Mouse (Mus musculus): ENCODE data around the gene Slco1c1. TPM values are rescaled to one million over a fixed set of nuclear protein-coding genes. Genes with fewer than 3 reads are reported as not detected.

Gene Slco1c1
- polyA plus RNA-seq (2012; rRNA removed), result 48.3 and 60.5 TPM in 2 replicates

DNA sequence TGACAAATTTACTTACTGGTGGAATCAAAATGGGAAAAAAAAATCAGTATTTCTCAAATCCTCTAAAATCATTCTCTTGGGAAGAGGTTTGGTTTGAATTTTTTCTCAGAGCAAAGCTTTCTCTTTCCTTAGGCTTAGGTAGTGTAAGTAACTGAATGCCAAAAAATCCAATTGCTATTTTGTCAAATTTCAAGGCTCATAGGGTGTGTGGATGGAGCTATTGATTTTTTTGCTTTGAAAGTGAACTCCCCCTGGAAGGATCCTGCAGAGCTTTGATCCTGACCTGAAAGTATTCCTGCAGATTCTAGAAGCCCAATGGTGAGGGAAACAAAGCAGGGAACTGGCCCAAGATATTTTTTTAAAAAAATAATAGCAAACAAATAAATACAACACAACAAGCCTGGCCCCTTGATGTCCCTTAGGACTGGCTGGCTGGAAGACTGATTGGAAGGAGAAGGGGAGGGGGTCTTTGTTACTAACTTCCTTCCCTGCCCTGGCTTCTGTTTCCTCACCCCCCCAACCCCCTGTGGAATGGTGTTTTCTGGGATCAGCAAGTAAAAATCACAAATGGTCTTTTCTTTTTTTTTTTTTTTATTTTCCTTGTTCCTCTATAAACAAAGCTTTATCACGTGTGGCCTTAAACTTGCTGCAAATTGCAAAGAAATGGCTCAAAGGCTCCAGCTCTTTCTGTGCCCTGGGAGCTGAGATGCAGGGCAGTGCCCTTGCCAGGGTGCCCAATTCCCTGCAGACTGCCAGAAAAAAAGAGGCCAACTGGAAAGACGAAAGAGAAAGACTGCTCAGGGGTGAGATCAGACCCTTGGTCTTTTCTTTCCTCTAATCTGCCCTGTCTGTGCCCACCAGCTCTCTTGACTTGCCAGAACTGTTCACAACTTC lies at the start of gene Slco1c1:
Slco1c1 (plus strand) TSS at position 622 of the 894 bp plus-strand sequence.
- peak in 1 of 2 experiments; percentile 30 for DNase-seq (ENCODE audit: extremely low spot score in 1 of 2, low spot score in 1 of 2)

GRCm38 (mm10) chr6:141474696-141475095 lies 49.5 kb upstream of the Slco1c1 start:
- no peak for DNase-seq (ENCODE audit: extremely low spot score in 1 of 2, low spot score in 1 of 2)

GRCm38 (mm10) chr6:141485302-141486021 lies 38.7 kb upstream of the Slco1c1 start:
- DNase-seq (ENCODE audit: extremely low spot score in 1 of 2, low spot score in 1 of 2), result no peak

GRCm38 (mm10) chr6:141487266-141487665 lies 36.9 kb upstream of the Slco1c1 start:
- peak; percentile 12 to 73 for DNase-seq (ENCODE audit: extremely low spot score in 1 of 2, low spot score in 1 of 2)

GRCm38 (mm10) chr6:141488619-141489018 lies 35.5 kb upstream of the Slco1c1 start:
- DNase-seq (ENCODE audit: extremely low spot score in 1 of 2, low spot score in 1 of 2), result peak in 1 of 2 experiments; percentile 78

- no peak for DNase-seq (ENCODE audit: extremely low spot score in 1 of 2, low spot score in 1 of 2)
Observed at GRCm38 (mm10) chr6:141494909-141495308, 29.3 kb upstream of the Slco1c1 start.

DNA sequence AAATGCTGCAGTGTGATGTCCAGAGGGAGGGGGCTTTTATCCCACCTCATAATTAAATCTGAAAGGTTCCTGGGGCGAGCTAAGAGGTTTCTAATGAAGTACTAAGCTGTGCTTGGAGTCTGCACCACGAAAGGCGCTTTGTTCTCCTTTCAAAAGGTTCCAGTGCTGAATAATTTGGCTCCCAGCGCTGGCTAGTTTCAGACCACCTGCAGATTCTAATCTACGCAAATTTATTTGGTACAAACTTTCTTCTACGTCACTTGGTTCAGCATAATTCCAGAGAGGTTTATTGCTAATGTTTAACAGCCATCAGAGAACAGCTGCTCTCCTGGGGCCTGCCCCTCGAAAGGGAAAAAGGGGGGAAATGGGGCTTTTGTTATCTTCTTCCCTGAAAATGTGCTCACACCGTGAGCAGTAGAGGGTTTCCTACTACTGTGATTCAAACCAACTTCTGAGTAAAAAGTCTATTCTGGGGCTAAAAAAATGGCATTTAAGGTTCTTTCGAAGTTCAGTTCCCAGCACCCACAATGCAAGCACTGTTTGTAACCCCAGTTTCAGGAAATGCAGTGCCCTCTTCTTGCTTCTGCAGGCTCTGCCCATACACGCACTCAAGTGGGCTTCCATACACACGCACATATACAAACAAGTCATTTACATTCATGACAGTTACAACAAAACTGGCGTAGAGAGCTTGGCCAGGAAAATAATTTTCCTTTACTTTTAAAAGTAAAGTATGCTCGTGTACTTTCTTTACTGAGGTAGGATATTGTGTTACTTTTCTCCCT lies 28.3 kb upstream of the Slco1c1 start:
- peak in 1 of 2 experiments; percentile 23 for DNase-seq (ENCODE audit: extremely low spot score in 1 of 2, low spot score in 1 of 2)

DNA sequence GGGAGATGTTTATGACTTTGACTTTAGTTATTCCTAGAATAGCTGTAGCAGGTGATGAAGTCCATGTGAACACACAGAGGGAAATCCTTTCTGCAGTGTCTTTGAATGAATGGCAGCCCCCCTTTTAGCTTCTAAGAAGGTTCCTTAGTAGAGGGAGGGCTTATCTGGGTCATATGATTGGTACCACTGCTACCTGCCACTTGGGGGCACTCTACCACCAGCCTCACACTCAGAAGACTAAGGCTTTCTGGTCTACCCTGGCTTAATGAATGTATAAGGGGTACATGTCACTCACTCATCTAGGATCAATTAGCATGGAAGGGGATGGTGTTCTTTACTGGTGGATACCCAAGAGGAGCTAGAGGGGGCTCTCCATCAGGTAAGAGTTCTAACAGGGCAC lies 24.7 kb upstream of the Slco1c1 start:
- DNase-seq (ENCODE audit: extremely low spot score in 1 of 2, low spot score in 1 of 2), result peak in 1 of 2 experiments; percentile 21

- DNase-seq (ENCODE audit: extremely low spot score in 1 of 2, low spot score in 1 of 2), result peak in 1 of 2 experiments; percentile 8
Observed at GRCm38 (mm10) chr6:141501171-141501570, 23.0 kb upstream of the Slco1c1 start.

- no peak for DNase-seq (ENCODE audit: extremely low spot score in 1 of 2, low spot score in 1 of 2)
Observed at GRCm38 (mm10) chr6:141522541-141522940, 1.6 kb upstream of the Slco1c1 start.

DNA sequence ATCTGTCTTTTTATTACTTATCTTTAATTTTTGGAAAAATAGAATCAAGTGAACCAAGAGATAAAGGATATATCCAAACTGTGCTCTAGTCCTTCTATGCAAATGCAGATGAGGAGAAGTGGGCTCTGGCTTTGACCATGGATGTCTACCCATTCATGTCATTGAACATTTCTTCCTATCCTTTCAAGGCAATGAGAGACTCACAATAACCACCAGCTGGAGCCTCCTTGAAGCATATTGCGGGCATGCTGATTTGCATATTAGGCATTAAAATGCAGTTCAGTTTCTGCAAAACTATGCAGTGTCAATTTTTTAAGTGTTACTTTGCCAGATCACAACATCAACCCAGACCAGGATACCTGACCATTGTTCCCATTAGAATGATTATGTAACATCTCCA lies 1.6 kb downstream of the Slco1c1 start:
- DNase-seq (ENCODE audit: extremely low spot score in 1 of 2, low spot score in 1 of 2), result no peak

- no peak for DNase-seq (ENCODE audit: extremely low spot score in 1 of 2, low spot score in 1 of 2)
Observed at GRCm38 (mm10) chr6:141530865-141531264, 6.7 kb downstream of the Slco1c1 start.

GRCm38 (mm10) chr6:141537298-141537697 lies 13.1 kb downstream of the Slco1c1 start:
- DNase-seq (ENCODE audit: extremely low spot score in 1 of 2, low spot score in 1 of 2), result no peak

- DNase-seq (ENCODE audit: extremely low spot score in 1 of 2, low spot score in 1 of 2), result peak in 1 of 2 experiments; percentile 11
Observed at GRCm38 (mm10) chr6:141541136-141541535, 17.0 kb downstream of the Slco1c1 start.

GRCm38 (mm10) chr6:141543344-141543743 lies 19.2 kb downstream of the Slco1c1 start:
- DNase-seq (ENCODE audit: extremely low spot score in 1 of 2, low spot score in 1 of 2), result no peak

DNA sequence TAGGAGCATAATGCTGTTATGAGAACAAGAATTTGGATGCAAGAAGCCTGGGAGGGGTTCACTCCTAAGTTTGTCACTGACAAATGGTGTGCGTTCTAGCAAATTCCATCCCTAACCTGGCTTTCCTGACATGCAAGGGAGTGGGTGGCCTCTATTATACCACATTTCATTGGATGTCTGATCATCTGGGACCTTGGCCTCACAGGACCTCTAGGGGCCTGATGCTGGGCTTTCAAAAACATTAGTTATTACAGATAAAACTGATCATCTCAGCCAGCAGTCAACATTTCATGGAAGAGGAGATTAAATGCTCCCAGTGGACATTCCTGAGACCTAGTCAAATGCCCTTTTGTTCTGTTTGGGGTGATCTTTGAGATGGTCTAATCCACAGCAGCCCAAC lies 34.0 kb downstream of the Slco1c1 start:
- DNase-seq (ENCODE audit: extremely low spot score in 1 of 2, low spot score in 1 of 2), result no peak

- DNase-seq (ENCODE audit: extremely low spot score in 1 of 2, low spot score in 1 of 2), result peak in 1 of 2 experiments; percentile 34
Observed at GRCm38 (mm10) chr6:141567366-141567765, 43.2 kb downstream of the Slco1c1 start.

DNA sequence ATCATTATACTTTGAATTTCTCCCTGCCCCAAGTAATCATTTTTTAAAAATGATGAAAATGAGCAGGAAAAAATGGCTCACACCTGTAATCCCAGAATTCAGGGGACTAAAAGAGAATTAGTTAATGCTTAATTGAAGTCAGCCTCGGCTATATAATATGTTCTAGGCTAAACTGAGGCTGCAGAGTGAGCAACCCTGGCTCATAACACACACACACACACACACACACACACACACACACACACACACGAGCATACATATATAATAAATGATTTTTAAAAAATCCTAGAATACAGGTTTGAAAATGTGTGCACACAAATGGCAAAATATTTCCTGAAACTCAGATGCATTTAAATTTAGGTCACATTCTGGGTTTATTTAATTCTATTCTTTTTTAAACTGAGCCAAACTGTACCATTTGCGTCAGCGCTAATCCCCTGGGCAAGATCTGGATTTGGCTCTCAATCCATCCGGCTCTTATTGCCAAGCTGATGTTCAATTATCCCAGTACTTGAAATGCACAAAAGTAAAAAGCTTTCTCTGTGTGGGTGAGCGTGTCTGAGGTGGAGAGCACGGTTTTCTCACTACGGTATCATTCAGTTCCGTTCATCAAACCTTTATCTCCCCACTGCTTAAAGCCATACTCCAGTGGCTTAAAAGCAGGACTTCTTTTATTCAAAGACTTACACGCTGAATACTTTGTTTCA lies 43.8 kb downstream of the Slco1c1 start:
- DNase-seq (ENCODE audit: extremely low spot score in 1 of 2, low spot score in 1 of 2), result peak; percentile 5 to 62

GRCm38 (mm10) chr6:141568559-141568946 lies 44.4 kb downstream of the Slco1c1 start:
- DNase-seq (ENCODE audit: extremely low spot score in 1 of 2, low spot score in 1 of 2), result peak in 1 of 2 experiments; percentile 3

DNA sequence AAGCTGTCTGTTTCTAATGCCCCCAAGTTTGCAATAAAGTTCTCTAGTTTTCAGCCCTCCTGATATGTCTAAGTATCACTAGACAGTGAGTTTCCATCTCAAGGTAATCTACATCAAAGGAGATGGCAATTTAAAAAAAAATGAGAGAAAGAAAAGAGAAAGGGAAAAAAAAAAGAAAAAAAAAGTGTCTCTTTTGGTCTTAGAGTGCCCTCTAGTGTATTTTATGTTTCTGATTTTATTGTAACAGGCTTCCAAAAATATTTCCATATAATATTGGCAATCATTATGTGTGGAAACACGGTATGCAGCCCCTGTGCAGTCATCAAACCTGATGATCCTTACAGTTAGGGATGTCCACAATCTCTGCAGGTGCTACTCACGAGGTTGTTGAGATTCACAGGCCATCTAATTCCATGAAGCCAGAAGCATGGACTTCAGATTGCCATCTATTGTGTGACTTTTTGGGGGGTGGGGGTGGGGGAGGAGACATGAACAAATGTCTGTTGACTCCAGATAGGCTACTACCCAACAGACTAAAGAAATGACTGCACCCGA lies 52.6 kb downstream of the Slco1c1 start:
- no peak for DNase-seq (ENCODE audit: extremely low spot score in 1 of 2, low spot score in 1 of 2)

All from frontal cortex, adult 2 months (tissue).